Mouse (Mus musculus) midbrain, postnatal 0 days (tissue): Measurements from ENCODE around the gene Pdia4. TPM values are rescaled to one million over a fixed set of nuclear protein-coding genes. Genes with fewer than 3 reads are reported as not detected.
"Not testable (repeated sequence)": the region's sequence is repeated elsewhere in the genome, so short reads cannot be mapped to it uniquely, and the experiment has no call there.

Experiments
- ATAC-seq: fragments of 200-750 bp; cut with Nextera tagmentation; 2 replicates; pipeline ENCODE4 v1.8.0; 2017; ENCODE audit warnings: moderate number of reproducible peaks, mild to moderate bottlenecking, moderate TSS enrichment, moderate library complexity; ENCODE audit not compliant: low FRiP score
- DNase-seq: peaks from one replicate; pipeline ENCODE4 v3.0.0-alpha.2; 2015; ENCODE audit warnings: low spot score
- H3K27ac ChIP-seq: fragments of 300-500 bp; sonication (generic); 2 replicates; pipeline ENCODE4 v1.5.1; 2014; ENCODE audit warnings: low read depth, mild to moderate bottlenecking, low read length, mixed read lengths
- H3K27me3 ChIP-seq: fragments of 300-500 bp; sonication (generic); 2 replicates; pipeline ENCODE4 v1.6.1; 2014; ENCODE audit warnings: low read length, control low read depth, mixed read lengths; ENCODE audit not compliant: insufficient read depth
- H3K36me3 ChIP-seq: fragments of 300-500 bp; sonication (generic); 2 replicates; pipeline ENCODE4 v1.6.1; 2014; ENCODE audit warnings: low read length, control low read depth, mixed read lengths; ENCODE audit not compliant: insufficient read depth
- H3K4me1 ChIP-seq: fragments of 300-500 bp; sonication (generic); 2 replicates; pipeline ENCODE4 v1.6.1; 2014; ENCODE audit warnings: mild to moderate bottlenecking, control low read depth, antibody characterized with exemption, low read length, mixed read lengths; ENCODE audit not compliant: insufficient read depth
- H3K4me2 ChIP-seq: fragments of 300-500 bp; sonication (generic); 2 replicates; pipeline ENCODE4 v1.6.1; 2014; ENCODE audit warnings: low read depth, mild to moderate bottlenecking, low read length, mixed read lengths; ENCODE audit not compliant: poor library complexity, severe bottlenecking
- H3K4me3 ChIP-seq: fragments of 300-500 bp; sonication (generic); 2 replicates; pipeline ENCODE4 v1.5.1; 2014; ENCODE audit warnings: low read depth, mild to moderate bottlenecking, low read length, moderate library complexity
- H3K9ac ChIP-seq: fragments of 300-500 bp; sonication (generic); replicated peaks from 2 replicates; pipeline ENCODE4 v1.6.1; 2014; ENCODE audit warnings: mild to moderate bottlenecking, low read length, moderate library complexity, mixed read lengths; ENCODE audit not compliant: poor library complexity, severe bottlenecking
- H3K9me3 ChIP-seq: fragments of 300-500 bp; sonication (generic); 2 replicates; pipeline ENCODE4 v1.6.1; 2016; ENCODE audit warnings: low read length, control low read depth
- CTCF ChIP-seq: IDR thresholded peaks from 2 replicates; pipeline ENCODE4 v1.5.1; 2016; ENCODE audit warnings: antibody characterized with exemption, mild to moderate bottlenecking
- WGBS: fragments of 180-500 bp; shearing (Covaris S2); extraction: QIAGEN DNeasy Blood & Tissue Kit; methylation state at CpG from one replicate; pipeline ENCODE4 v1.1.7; 2014; 5-methylcytosine and 5-hydroxymethylcytosine counted together
- polyA plus RNA-seq: library from polyadenylated mRNA; unstranded; fragments of >200 nt; fragmentation: Nextera tagmentation; extraction: Ambion mirVana; gene quantifications from 2 replicates; pipeline ENCODE4 v1.2.1, GENCODE M21; 2015
- total RNA-seq: library from RNA; depleted of rRNA; stranded (reverse); fragments of >200 nt; gene quantifications from 2 replicates; pipeline ENCODE4 v1.2.3, GENCODE M21; 2014; rRNA removed

Gene Pdia4
- total RNA-seq (92.7 and 94.7 TPM in 2 replicates), polyA plus RNA-seq (72.6 and 81.6 TPM in 2 replicates)

GRCm38 (mm10) chr6:47813257-47813878, at the start of gene Pdia4:
Pdia4 (minus strand) TSS chr6:47813430.
- Histone ChIP-seq H3K36me3 (no peaks in the 10 kb centered on the region; the same call in 1 of the 2 replicates), H3K27ac (peak within 1 kb of the TSS; percentile 86), H3K4me3 (peak within 1 kb of the TSS; percentile 67), H3K9ac (peak within 1 kb of the TSS; percentile 66), H3K9me3 (no peaks in the 10 kb centered on the region), H3K4me1 (peaks cover 7% of the 10 kb centered on the region; the same call in 1 of the 2 replicates), H3K4me2 (peak within 1 kb of the TSS; percentile 71), H3K27me3 (no peaks in the 10 kb centered on the region)
- no peak for TF ChIP-seq CTCF
- ATAC-seq (peak; percentile 100), DNase-seq (peak; percentile 98)
- under 1% methylated on average over 44 of the region's 44 CpGs for WGBS

GRCm38 (mm10) chr6:47857729-47858128, 44.5 kb upstream of the Pdia4 start:
- not testable (repeated sequence) for H3K27ac ChIP-seq, H3K9me3 ChIP-seq, ATAC-seq, H3K27me3 ChIP-seq, H3K4me3 ChIP-seq, H3K4me1 ChIP-seq, DNase-seq, H3K9ac ChIP-seq, H3K4me2 ChIP-seq
- H3K36me3 ChIP-seq = peaks cover 27% of the 10 kb centered on the region; the same call in 1 of the 2 replicates
- WGBS = 95% methylated on average over 3 of the region's 3 CpGs

- no peak overlapping the region for H3K4me2 ChIP-seq
- no peaks in the 10 kb centered on the region for H3K4me1 ChIP-seq
- H3K27ac ChIP-seq = no peak overlapping the region
- ATAC-seq (no peak), DNase-seq (no peak)
- H3K27me3 ChIP-seq = no peaks in the 10 kb centered on the region
- H3K9ac ChIP-seq = no peak overlapping the region
- H3K9me3 ChIP-seq = no peaks in the 10 kb centered on the region
- H3K36me3 ChIP-seq = peaks cover 23% of the 10 kb centered on the region; the same call in 1 of the 2 replicates
- no peak overlapping the region for H3K4me3 ChIP-seq
- TF ChIP-seq CTCF = no peak
- 91% methylated on average over 6 of the region's 6 CpGs for WGBS
Observed at GRCm38 (mm10) chr6:47857241-47857640, 44.0 kb upstream of the Pdia4 start.

- Histone ChIP-seq H3K27ac (no peak overlapping the region), H3K4me2 (no peak overlapping the region), H3K9me3 (no peaks in the 10 kb centered on the region), H3K4me3 (no peak overlapping the region), H3K27me3 (no peaks in the 10 kb centered on the region), H3K36me3 (0 out of 2 replicates have a peak, but pooled peaks cover 7% of the 10 kb centered on the region), H3K9ac (no peak overlapping the region), H3K4me1 (no peaks in the 10 kb centered on the region)
- DNase-seq (no peak), ATAC-seq (no peak)
- TF ChIP-seq CTCF = no peak
Observed at GRCm38 (mm10) chr6:47845779-47846178, 32.5 kb upstream of the Pdia4 start.

- no peak for DNase-seq
- WGBS = 93% methylated on average over 1 of the region's 1 CpGs
- Histone ChIP-seq H3K9me3 (no peaks in the 10 kb centered on the region), H3K4me1 (peaks cover 4% of the 10 kb centered on the region; the same call in 1 of the 2 replicates), H3K4me2 (no peak overlapping the region), H3K27me3 (no peaks in the 10 kb centered on the region), H3K36me3 (peaks cover 13% of the 10 kb centered on the region; the same call in 1 of the 2 replicates), H3K27ac (no peak overlapping the region), H3K4me3 (no peak overlapping the region), H3K9ac (no peak overlapping the region)
- ATAC-seq = no peak
- TF ChIP-seq CTCF = no peak
Observed at GRCm38 (mm10) chr6:47842337-47842736, 29.1 kb upstream of the Pdia4 start.

- peaks cover 13% of the 10 kb centered on the region; the same call in 1 of the 2 replicates for H3K36me3 ChIP-seq
- H3K27me3 ChIP-seq = no peaks in the 10 kb centered on the region
- H3K4me3 ChIP-seq = no peak overlapping the region
- no peak for DNase-seq
- peaks cover 4% of the 10 kb centered on the region; the same call in 1 of the 2 replicates for H3K4me1 ChIP-seq
- no peak overlapping the region for H3K27ac ChIP-seq
- no peak for TF ChIP-seq CTCF
- ATAC-seq = no peak
- WGBS = 96% methylated on average over 2 of the region's 2 CpGs
- H3K9me3 ChIP-seq = no peaks in the 10 kb centered on the region
- H3K9ac ChIP-seq = no peak overlapping the region
- no peak overlapping the region for H3K4me2 ChIP-seq
Observed at GRCm38 (mm10) chr6:47841831-47842230, 28.6 kb upstream of the Pdia4 start.
